Mouse (Mus musculus) liver, embryonic 13.5 days (tissue): ENCODE data around the gene Zfp362. TPM values are rescaled to one million over a fixed set of nuclear protein-coding genes. Genes with fewer than 3 reads are reported as not detected.
A peak's percentile ranks its signal among the peaks of the same experiment; 100 is the strongest.

Experiments used
- ATAC-seq: fragments of 200-750 bp; cut with Nextera tagmentation; 2 replicates; pipeline ENCODE4 v1.8.0; 2017; ENCODE audit warnings: low read depth, mild to moderate bottlenecking, moderate number of reproducible peaks, moderate library complexity
- DNase-seq: peaks from one replicate; pipeline ENCODE4 v3.0.0; 2022
- H3K27ac ChIP-seq: fragments of 300-500 bp; sonication (generic); 2 replicates; pipeline ENCODE4 v1.5.1; 2015; ENCODE audit warnings: moderate library complexity, mild to moderate bottlenecking, inconsistent platforms
- H3K27me3 ChIP-seq: fragments of 300-500 bp; sonication (generic); 2 replicates; pipeline ENCODE4 v1.6.1; 2015; ENCODE audit warnings: mild to moderate bottlenecking, inconsistent platforms
- H3K36me3 ChIP-seq: fragments of 300-500 bp; sonication (generic); 2 replicates; pipeline ENCODE4 v1.6.1; 2015; ENCODE audit warnings: mild to moderate bottlenecking, inconsistent platforms
- H3K4me1 ChIP-seq: fragments of 300-500 bp; sonication (generic); replicated peaks from 2 replicates; pipeline ENCODE4 v1.6.1; 2015; ENCODE audit warnings: inconsistent platforms
- H3K4me2 ChIP-seq: fragments of 300-500 bp; sonication (generic); 2 replicates; pipeline ENCODE4 v1.6.1; 2015; ENCODE audit warnings: inconsistent platforms, mild to moderate bottlenecking, moderate library complexity
- H3K4me3 ChIP-seq: fragments of 300-500 bp; sonication (generic); replicated peaks from 2 replicates; pipeline ENCODE4 v1.5.1; 2015; ENCODE audit warnings: mild to moderate bottlenecking, inconsistent platforms
- H3K9ac ChIP-seq: fragments of 300-500 bp; sonication (generic); 2 replicates; pipeline ENCODE4 v1.6.1; 2015; ENCODE audit warnings: mild to moderate bottlenecking, inconsistent platforms
- H3K9me3 ChIP-seq: fragments of 300-500 bp; sonication (generic); replicated peaks from 2 replicates; pipeline ENCODE4 v1.6.1; 2016; ENCODE audit warnings: inconsistent platforms
- WGBS: fragments of 180-500 bp; shearing (Covaris S2); methylation state at CpG from one replicate; pipeline ENCODE4 v1.1.7; 2015; ENCODE audit not compliant: insufficient replicate concordance; 5-methylcytosine and 5-hydroxymethylcytosine counted together
- polyA plus RNA-seq: library from polyadenylated mRNA; unstranded; fragments of >200 nt; fragmentation: Nextera tagmentation; extraction: Ambion mirVana; gene quantifications from 2 replicates; pipeline ENCODE4 v1.2.1, GENCODE M21; 2015

Zfp362 gene
- polyA plus RNA-seq, 1 experiment from 2014 or later, result 7.3 TPM

DNA sequence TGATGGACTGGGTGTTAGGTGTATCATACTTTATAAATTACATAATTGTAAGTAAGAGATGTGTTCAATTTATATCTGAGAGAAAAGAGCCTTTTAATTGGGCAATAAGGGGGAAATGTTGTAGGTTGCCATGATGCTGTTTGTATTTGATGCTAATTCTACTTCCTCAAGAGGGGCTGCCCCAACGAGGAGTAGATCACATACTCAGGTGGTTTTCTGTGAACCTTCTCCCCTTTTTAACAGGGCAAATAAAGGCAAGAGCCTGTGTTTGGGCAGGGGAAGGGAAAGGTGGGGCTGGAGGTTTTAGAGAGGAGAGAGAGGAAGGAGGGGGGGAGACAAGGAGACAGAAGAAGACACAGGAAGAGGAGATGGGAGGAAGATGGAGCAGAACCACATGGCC, 65.0 kb downstream of the Zfp362 start:
- Histone ChIP-seq H3K9me3 (no peaks in the 10 kb centered on the region), H3K27me3 (no peaks in the 10 kb centered on the region), H3K36me3 (peaks cover 36% of the 10 kb centered on the region), H3K9ac (no peak overlapping the region), H3K4me2 (no peak overlapping the region), H3K27ac (no peak overlapping the region), H3K4me3 (no peak overlapping the region), H3K4me1 (peaks cover 29% of the 10 kb centered on the region)
- DNase-seq (no peak), ATAC-seq (no peak)
- 54% methylated on average over 1 of the region's 1 CpGs for WGBS

DNA sequence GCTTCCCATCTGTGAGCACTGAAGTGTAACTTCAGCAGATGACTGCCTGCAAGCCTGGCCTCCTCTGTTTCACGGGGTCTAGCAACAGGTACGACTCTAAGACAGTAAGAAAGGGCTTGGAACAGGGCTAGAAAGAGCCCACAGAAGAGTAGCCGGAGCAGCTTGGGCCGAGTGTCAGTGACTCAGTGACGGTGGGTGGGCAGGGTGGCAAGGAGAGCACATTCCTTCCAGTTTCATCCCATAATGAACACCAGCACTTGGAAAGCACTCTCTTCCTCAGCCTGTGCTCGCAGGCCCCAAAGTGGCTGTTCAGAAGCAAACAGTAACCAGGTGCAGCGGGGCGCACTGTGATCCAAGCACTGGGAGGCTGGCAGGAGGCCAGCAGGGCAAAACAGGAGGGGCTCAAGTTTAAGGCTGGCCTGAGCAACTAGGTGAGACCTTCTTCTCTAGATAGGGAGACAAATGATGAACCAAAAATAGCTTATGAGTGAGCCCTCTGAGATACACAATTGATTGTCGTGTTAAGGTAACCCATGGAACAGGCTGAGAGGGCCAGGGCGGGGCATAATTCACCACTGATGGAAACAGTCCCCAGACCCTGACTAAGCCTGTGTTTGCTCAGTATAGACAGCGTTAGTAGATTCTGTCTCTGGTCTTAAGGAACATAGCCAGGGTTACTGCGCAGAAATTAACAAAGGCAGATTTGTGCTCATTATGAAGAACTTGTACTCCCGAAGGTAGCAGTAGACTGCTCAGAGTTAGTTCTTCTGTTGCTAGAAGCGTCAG, 67.8 kb downstream of the Zfp362 start:
- H3K4me2 ChIP-seq, result no peak overlapping the region
- H3K4me3 ChIP-seq, result no peak overlapping the region
- peaks cover 12% of the 10 kb centered on the region for H3K36me3 ChIP-seq
- no peak overlapping the region; the same call in 1 of the 2 replicates for H3K27ac ChIP-seq
- ATAC-seq (no peak), DNase-seq (no peak)
- no peaks in the 10 kb centered on the region for H3K9me3 ChIP-seq
- H3K4me1 ChIP-seq, result peaks cover 55% of the 10 kb centered on the region
- 83% methylated on average over 14 of the region's 14 CpGs for WGBS
- H3K27me3 ChIP-seq, result no peaks in the 10 kb centered on the region
- H3K9ac ChIP-seq, result no peak overlapping the region

DNA sequence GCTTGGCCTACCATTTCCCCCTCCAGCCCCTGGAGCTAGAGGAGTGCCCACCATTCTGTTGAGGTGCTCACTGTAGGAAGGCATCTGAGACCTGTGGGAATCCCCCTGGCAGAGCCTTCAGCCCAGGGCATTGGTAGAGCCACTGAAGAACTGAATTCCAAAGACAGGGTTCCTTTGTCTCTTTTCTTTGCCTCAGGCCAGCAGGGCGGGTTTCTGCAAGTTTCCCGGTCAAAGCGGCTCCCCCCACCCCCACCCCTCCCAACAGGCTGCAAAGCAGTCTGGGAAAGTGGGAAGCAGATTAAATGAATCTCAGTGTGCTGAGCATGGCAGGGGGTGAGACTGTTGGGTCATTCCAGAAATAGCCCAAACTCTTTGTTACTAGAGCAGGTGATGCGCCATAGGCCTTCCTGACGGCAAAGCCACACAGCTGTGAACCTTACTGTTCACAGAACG, 68.7 kb downstream of the Zfp362 start:
- Histone ChIP-seq H3K4me1 (peaks cover 55% of the 10 kb centered on the region), H3K4me2 (no peak overlapping the region), H3K9me3 (no peaks in the 10 kb centered on the region), H3K4me3 (no peak overlapping the region), H3K27ac (no peak overlapping the region), H3K9ac (no peak overlapping the region), H3K27me3 (no peaks in the 10 kb centered on the region), H3K36me3 (peaks cover 6% of the 10 kb centered on the region; the same call in 1 of the 2 replicates)
- no peak for ATAC-seq
- WGBS, result 80% methylated on average over 6 of the region's 6 CpGs
- DNase-seq, result no peak

DNA sequence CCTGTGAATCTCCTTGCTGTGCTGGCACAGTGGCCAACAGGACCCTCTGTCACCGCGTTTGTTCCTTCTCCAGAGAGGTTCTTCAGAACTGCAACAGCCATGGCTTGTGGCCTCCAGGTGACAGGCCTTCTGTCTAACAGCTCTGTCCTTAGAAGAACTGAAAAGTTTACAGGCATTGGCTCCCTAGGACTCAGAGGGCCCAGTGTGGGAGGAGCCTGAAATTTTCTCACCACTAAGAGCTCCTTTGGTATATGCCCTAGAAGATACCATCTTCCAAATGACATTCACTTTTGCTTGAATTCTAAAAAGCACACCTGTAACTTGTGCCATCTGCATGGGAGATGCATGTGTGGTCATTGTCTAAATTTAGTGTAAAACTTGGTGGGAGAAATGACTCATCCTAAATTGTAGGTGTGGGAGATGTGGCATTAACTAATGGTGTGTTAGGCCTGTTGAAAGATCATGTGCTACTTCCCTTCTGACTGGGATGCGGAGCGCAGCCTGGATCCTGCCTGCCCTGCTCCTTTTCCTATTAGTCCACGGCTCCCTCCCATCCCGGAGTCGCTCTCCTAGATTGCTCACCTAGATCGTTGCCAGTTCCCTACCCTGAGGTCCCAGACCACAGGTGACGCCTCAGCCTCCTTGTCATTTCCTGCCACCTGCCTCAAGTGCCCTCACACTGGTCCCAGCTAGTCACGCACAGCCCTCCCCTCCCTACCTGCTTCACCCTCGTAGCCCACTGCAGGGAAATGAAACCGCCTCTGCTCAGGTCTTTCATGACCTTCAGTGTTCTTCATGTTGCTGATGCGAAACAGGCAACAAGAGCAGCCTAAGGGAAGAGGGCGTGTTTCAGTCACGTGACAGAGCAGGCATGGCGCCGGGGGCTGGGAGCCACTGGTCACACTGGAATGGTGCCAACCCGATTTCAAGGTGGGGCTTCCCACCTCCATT, 70.8 kb downstream of the Zfp362 start:
- Histone ChIP-seq H3K9me3 (no peaks in the 10 kb centered on the region), H3K4me3 (no peak overlapping the region), H3K9ac (peak overlapping the region; percentile 26; the same call in 1 of the 2 replicates), H3K27ac (no peak overlapping the region), H3K4me1 (peaks cover 63% of the 10 kb centered on the region), H3K36me3 (peaks cover 21% of the 10 kb centered on the region), H3K27me3 (no peaks in the 10 kb centered on the region), H3K4me2 (no peak overlapping the region)
- WGBS, result 78% methylated on average over 18 of the region's 18 CpGs
- ATAC-seq, result no peak
- no peak for DNase-seq

DNA sequence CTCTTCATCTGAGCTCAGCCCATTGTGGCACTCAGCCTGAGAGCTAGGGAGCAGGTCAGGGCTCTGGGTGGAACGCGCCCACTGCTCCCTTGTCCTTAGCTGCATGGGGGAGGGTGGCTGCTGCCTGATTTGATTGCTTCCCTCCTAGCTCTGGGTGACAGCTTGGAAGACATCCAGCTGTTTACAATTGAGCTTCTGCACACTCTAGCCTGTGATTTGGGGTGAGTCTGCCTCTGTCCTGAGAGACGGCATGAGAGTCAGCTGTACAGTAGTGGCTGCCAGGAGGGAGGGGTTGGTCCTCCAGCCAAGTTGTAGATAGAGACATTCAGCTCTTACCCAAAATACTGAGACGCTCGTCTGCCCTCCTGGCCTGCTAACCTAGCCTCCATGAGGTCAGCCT, 71.6 kb downstream of the Zfp362 start:
- H3K4me2 ChIP-seq, result no peak overlapping the region
- H3K9me3 ChIP-seq, result no peaks in the 10 kb centered on the region
- peaks cover 71% of the 10 kb centered on the region for H3K4me1 ChIP-seq
- no peak for DNase-seq
- ATAC-seq, result peak; percentile 62
- WGBS, result 52% methylated on average over 5 of the region's 5 CpGs
- H3K27ac ChIP-seq, result no peak overlapping the region
- H3K27me3 ChIP-seq, result no peaks in the 10 kb centered on the region
- peak overlapping the region; percentile 26; the same call in 1 of the 2 replicates for H3K9ac ChIP-seq
- peaks cover 21% of the 10 kb centered on the region for H3K36me3 ChIP-seq
- no peak overlapping the region for H3K4me3 ChIP-seq

DNA sequence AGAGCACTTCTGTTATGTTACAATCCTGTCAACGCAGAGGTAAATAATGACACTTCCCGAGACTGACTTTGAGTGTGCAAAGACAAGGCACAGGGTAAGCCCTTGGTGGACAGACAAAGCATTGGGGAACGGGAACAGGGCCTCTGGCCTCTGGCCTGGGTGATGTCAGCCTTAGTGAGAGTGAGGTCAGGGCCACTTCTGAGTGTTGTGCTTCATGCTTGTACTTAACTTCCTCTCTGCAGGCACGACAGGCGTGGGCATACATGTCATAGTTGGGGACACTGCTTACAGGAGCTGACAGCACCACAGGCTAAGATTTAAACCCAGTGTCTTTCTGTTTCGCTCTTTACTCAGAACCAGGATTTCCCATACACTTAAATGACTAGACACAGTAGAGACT, 72.3 kb downstream of the Zfp362 start:
- Histone ChIP-seq H3K27ac (peak overlapping the region; percentile 34), H3K36me3 (peaks cover 21% of the 10 kb centered on the region), H3K4me1 (peaks cover 78% of the 10 kb centered on the region), H3K9me3 (no peaks in the 10 kb centered on the region), H3K27me3 (no peaks in the 10 kb centered on the region), H3K9ac (no peak overlapping the region), H3K4me3 (no peak overlapping the region), H3K4me2 (no peak overlapping the region)
- no peak for DNase-seq
- ATAC-seq, result no peak
- 53% methylated on average over 6 of the region's 6 CpGs for WGBS

DNA sequence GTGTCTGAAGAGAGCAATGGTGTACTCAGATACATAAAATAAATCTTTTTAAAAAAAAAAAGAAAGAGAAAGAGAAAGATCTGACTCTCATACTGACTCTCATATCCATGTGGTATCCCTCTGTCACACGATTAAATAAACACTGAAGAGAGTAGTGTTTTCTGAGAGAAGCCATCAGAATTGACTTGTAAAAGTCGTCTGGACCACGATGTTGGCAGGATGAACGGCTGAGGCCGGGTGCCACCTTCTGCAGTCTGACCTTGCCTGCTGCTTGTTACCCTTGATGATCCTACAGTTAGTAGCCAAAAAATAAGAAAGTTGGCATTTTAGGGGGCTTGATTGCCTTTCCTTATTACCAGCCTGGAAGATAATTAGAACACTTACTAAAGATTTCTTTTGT, 73.1 kb downstream of the Zfp362 start:
- Histone ChIP-seq H3K27ac (no peak overlapping the region), H3K4me2 (no peak overlapping the region)
- 60% methylated on average over 5 of the region's 5 CpGs for WGBS

DNA sequence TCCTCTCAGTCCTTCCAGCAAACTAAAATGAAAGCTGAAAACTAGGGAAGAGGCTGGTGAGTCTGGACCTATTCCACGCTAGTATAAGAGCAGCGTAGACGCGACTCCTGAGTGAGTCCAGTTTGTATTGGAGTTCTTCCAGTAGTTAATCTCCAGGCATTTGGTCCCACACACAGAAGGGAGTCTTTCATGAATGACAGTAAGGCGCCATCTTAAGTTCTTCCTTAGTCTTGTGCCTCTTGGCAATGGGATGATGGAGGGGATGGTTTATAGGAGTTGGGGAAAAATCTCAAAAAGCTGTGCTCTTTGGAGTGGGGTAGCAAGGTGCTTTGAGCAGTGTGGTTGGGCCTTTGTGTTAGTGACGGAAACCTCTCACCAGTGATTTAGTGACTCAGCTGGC, 75.6 kb downstream of the Zfp362 start:
- H3K4me2 ChIP-seq, result peak overlapping the region; percentile 93
- H3K4me1 ChIP-seq, result peaks cover 75% of the 10 kb centered on the region
- no peak for ATAC-seq
- H3K36me3 ChIP-seq, result peaks cover 15% of the 10 kb centered on the region
- no peaks in the 10 kb centered on the region for H3K9me3 ChIP-seq
- no peak for DNase-seq
- no peak overlapping the region for H3K9ac ChIP-seq
- no peak overlapping the region for H3K4me3 ChIP-seq
- H3K27ac ChIP-seq, result peak overlapping the region; percentile 21; the same call in 1 of the 2 replicates
- WGBS, result 91% methylated on average over 6 of the region's 6 CpGs
- H3K27me3 ChIP-seq, result no peaks in the 10 kb centered on the region

More for the DNA sequence above, 73.1 kb downstream of the Zfp362 start:
- Histone ChIP-seq H3K27me3 (no peaks in the 10 kb centered on the region), H3K9ac (no peak overlapping the region), H3K4me1 (peaks cover 79% of the 10 kb centered on the region), H3K9me3 (no peaks in the 10 kb centered on the region), H3K36me3 (peaks cover 21% of the 10 kb centered on the region), H3K4me3 (no peak overlapping the region)
- DNase-seq (no peak), ATAC-seq (no peak)

DNA sequence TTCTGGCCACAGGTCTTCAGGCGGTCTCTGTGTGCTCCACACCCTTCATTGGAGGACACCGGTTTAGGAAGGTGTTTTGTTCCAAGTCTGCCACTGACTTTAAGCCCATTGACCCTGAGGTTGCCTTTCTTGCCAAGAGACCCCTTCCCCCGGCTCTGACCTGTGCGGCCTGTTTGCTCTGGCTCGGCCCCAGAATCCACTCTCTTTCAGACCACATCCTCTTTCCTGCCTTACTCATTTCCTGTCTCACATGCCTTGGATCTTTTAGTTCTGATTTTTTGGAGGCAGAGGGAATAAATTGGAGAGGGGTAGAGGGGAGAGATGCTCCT, 76.2 kb downstream of the Zfp362 start:
- Histone ChIP-seq H3K27ac (peak overlapping the region; percentile 34; the same call in 1 of the 2 replicates), H3K36me3 (peaks cover 15% of the 10 kb centered on the region), H3K4me3 (peak overlapping the region; percentile 92), H3K4me2 (peak overlapping the region; percentile 93), H3K4me1 (peaks cover 69% of the 10 kb centered on the region), H3K9ac (peak overlapping the region; percentile 97), H3K27me3 (no peaks in the 10 kb centered on the region), H3K9me3 (no peaks in the 10 kb centered on the region)
- WGBS, result 28% methylated on average over 5 of the region's 5 CpGs
- DNase-seq (no peak), ATAC-seq (no peak)

DNA sequence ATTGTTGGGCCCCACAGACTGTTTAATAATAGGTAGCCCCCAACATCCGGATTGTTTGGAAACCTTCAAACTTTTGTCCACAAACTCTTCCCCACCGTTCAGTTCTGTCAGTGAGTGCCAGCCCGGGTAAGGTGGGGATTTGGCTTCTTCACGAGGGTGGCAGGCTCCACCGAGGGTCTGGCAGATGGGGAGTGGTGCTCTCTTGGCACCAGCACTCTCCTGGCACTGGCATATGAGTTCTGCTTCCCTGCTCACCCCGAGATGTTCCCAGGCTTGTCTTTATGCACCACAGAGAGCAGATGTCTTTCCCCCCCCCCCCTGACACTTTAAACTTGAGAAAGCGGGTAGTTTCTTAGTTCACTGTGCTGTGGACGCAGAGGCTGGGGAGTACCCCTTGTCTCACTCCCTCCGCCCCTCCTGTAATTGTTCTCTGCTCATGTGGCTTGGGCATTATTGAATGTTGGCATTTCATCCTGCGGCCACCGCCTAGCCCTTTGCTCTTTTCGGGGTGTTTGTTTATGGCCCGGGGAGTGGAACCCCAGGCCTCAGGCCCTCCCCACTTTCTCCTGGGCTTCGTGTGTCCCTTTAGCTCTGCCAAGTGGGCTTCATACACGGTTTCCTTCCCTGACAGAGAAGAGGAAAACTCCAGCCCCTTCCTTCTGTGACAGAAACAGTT, 76.7 kb downstream of the Zfp362 start:
- H3K9ac ChIP-seq, result peak overlapping the region; percentile 97
- H3K4me1 ChIP-seq, result peaks cover 64% of the 10 kb centered on the region
- WGBS, result 31% methylated on average over 15 of the region's 15 CpGs
- H3K4me3 ChIP-seq, result peak overlapping the region; percentile 92
- ATAC-seq (no peak), DNase-seq (no peak)
- H3K9me3 ChIP-seq, result no peaks in the 10 kb centered on the region
- no peaks in the 10 kb centered on the region for H3K27me3 ChIP-seq
- H3K36me3 ChIP-seq, result peaks cover 15% of the 10 kb centered on the region
- 0 out of 2 replicates have a peak overlapping the region, but pooled peaks have one; percentile 89 for H3K27ac ChIP-seq
- H3K4me2 ChIP-seq, result peak overlapping the region; percentile 93

DNA sequence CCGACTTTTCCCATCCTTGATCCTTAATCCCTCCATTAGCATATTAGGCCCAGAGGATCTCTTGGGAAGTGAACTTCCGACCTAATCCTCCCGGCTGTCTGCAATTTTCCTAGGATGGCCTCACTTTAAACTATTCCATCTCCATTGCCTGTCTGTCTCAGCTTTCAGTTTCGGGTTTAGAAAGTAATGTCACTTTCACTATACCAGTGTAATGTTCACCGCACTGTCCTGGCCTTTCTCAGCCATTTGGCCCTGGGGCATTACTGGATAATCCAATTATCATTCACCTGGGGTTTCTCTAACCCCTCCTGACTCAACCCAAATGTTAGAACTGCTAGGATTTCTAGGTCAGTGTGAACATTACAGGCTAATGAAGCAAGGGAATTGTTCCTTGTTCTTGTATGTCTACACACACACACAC, 77.4 kb downstream of the Zfp362 start:
- 3% methylated on average over 5 of the region's 5 CpGs for WGBS
- Histone ChIP-seq H3K9ac (peak overlapping the region; percentile 97), H3K9me3 (no peaks in the 10 kb centered on the region), H3K4me1 (peaks cover 56% of the 10 kb centered on the region), H3K4me2 (peak overlapping the region; percentile 93), H3K36me3 (peaks cover 15% of the 10 kb centered on the region), H3K4me3 (peak overlapping the region; percentile 92), H3K27me3 (no peaks in the 10 kb centered on the region), H3K27ac (peak overlapping the region; percentile 89)
- DNase-seq (no peak), ATAC-seq (no peak)
